Mouse (Mus musculus): ENCODE measurements around the gene Kcnd3. TPM values are rescaled to one million over a fixed set of nuclear protein-coding genes. Genes with fewer than 3 reads are reported as not detected.

Gene Kcnd3
- polyA plus RNA-seq, 1 experiment from 2014 or later, result 0.24 TPM

GRCm38 (mm10) chr3:105716353-105717000 lies 264.3 kb downstream of the Kcnd3 start:
- peak overlapping the region; percentile 23; the same call in 1 of the 2 replicates for H3K27ac ChIP-seq
- no peak overlapping the region for H3K4me2 ChIP-seq
- H3K9me3 ChIP-seq, result no peaks in the 10 kb centered on the region
- H3K4me1 ChIP-seq (replicated peaks), result peaks cover 27% of the 10 kb centered on the region
- no peaks in the 10 kb centered on the region for H3K27me3 ChIP-seq
- no peaks in the 10 kb centered on the region for H3K36me3 ChIP-seq
- ATAC-seq (ENCODE audit: insufficient number of reproducible peaks, insufficient read depth, low FRiP score, low TSS enrichment, low read depth), result no peak
- WGBS, result 63% methylated on average over 18 of the region's 18 CpGs
- no peak overlapping the region for H3K9ac ChIP-seq (replicated peaks)
- no peak overlapping the region for H3K4me3 ChIP-seq (replicated peaks)

GRCm38 (mm10) chr3:105717856-105718555 lies 265.9 kb downstream of the Kcnd3 start:
- 58% methylated on average over 11 of the region's 11 CpGs for WGBS
- no peak for ATAC-seq (ENCODE audit: insufficient number of reproducible peaks, insufficient read depth, low FRiP score, low TSS enrichment, low read depth)
- Histone ChIP-seq H3K4me3 (replicated peaks) (no peak overlapping the region), H3K27ac (peak overlapping the region; percentile 17; the same call in 1 of the 2 replicates), H3K9ac (replicated peaks) (no peak overlapping the region), H3K4me1 (replicated peaks) (peaks cover 27% of the 10 kb centered on the region), H3K4me2 (no peak overlapping the region), H3K36me3 (no peaks in the 10 kb centered on the region), H3K9me3 (no peaks in the 10 kb centered on the region), H3K27me3 (no peaks in the 10 kb centered on the region)

- H3K27me3 ChIP-seq, result no peaks in the 10 kb centered on the region
- no peak for ATAC-seq (ENCODE audit: insufficient number of reproducible peaks, insufficient read depth, low FRiP score, low TSS enrichment, low read depth)
Observed at GRCm38 (mm10) chr3:105718746-105719145, 266.6 kb downstream of the Kcnd3 start.

GRCm38 (mm10) chr3:105719979-105720378 lies 267.8 kb downstream of the Kcnd3 start:
- Histone ChIP-seq H3K36me3 (no peaks in the 10 kb centered on the region), H3K9me3 (no peaks in the 10 kb centered on the region), H3K27ac (no peak overlapping the region), H3K27me3 (no peaks in the 10 kb centered on the region), H3K4me3 (replicated peaks) (no peak overlapping the region), H3K9ac (replicated peaks) (no peak overlapping the region), H3K4me2 (no peak overlapping the region), H3K4me1 (replicated peaks) (peaks cover 14% of the 10 kb centered on the region)
- no peak for ATAC-seq (ENCODE audit: insufficient number of reproducible peaks, insufficient read depth, low FRiP score, low TSS enrichment, low read depth)
- WGBS, result 75% methylated on average over 4 of the region's 4 CpGs

More at GRCm38 (mm10) chr3:105718746-105719145, 266.6 kb downstream of the Kcnd3 start:
- Histone ChIP-seq H3K4me2 (no peak overlapping the region), H3K4me3 (replicated peaks) (no peak overlapping the region), H3K9ac (replicated peaks) (no peak overlapping the region), H3K36me3 (no peaks in the 10 kb centered on the region), H3K27ac (no peak overlapping the region), H3K9me3 (no peaks in the 10 kb centered on the region), H3K4me1 (replicated peaks) (peaks cover 23% of the 10 kb centered on the region)
- 60% methylated on average over 4 of the region's 4 CpGs for WGBS

GRCm38 (mm10) chr3:105720514-105720913 lies 268.4 kb downstream of the Kcnd3 start:
- Histone ChIP-seq H3K27ac (no peak overlapping the region), H3K27me3 (no peaks in the 10 kb centered on the region), H3K36me3 (no peaks in the 10 kb centered on the region), H3K9ac (replicated peaks) (no peak overlapping the region), H3K4me1 (replicated peaks) (peaks cover 14% of the 10 kb centered on the region), H3K4me2 (no peak overlapping the region), H3K4me3 (replicated peaks) (no peak overlapping the region), H3K9me3 (no peaks in the 10 kb centered on the region)
- WGBS, result 79% methylated on average over 4 of the region's 4 CpGs
- no peak for ATAC-seq (ENCODE audit: insufficient number of reproducible peaks, insufficient read depth, low FRiP score, low TSS enrichment, low read depth)

- Histone ChIP-seq H3K27ac (no peak overlapping the region), H3K4me3 (replicated peaks) (no peak overlapping the region), H3K9me3 (no peaks in the 10 kb centered on the region), H3K9ac (replicated peaks) (no peak overlapping the region), H3K4me2 (no peak overlapping the region), H3K4me1 (replicated peaks) (peaks cover 11% of the 10 kb centered on the region), H3K27me3 (no peaks in the 10 kb centered on the region), H3K36me3 (no peaks in the 10 kb centered on the region)
- no peak for ATAC-seq (ENCODE audit: insufficient number of reproducible peaks, insufficient read depth, low FRiP score, low TSS enrichment, low read depth)
- 69% methylated on average over 2 of the region's 2 CpGs for WGBS
Observed at GRCm38 (mm10) chr3:105721681-105722201, 269.6 kb downstream of the Kcnd3 start.

GRCm38 (mm10) chr3:105722510-105722909 lies 270.4 kb downstream of the Kcnd3 start:
- 81% methylated on average over 3 of the region's 3 CpGs for WGBS
- Histone ChIP-seq H3K4me3 (replicated peaks) (no peak overlapping the region), H3K27ac (no peak overlapping the region), H3K4me2 (no peak overlapping the region), H3K9me3 (no peaks in the 10 kb centered on the region), H3K36me3 (peaks cover 3% of the 10 kb centered on the region; the same call in 1 of the 2 replicates), H3K4me1 (replicated peaks) (peaks cover 10% of the 10 kb centered on the region), H3K9ac (replicated peaks) (no peak overlapping the region), H3K27me3 (no peaks in the 10 kb centered on the region)
- no peak for ATAC-seq (ENCODE audit: insufficient number of reproducible peaks, insufficient read depth, low FRiP score, low TSS enrichment, low read depth)

Other genes starting within 250 kb of the Kcnd3 start
- 47.4 and 47.5 TPM in 2 replicates for gene Ddx20, start 235.2 kb downstream of the Kcnd3 start, polyA plus RNA-seq (2016; fragmentation: Nextera tagmentation; extraction: Ambion mirVana)

All from limb, embryonic 12.5 days (tissue).